Mouse (Mus musculus): Measurements from ENCODE around the gene Dab2ip.

Dab2ip gene

GRCm38 (mm10) chr2:35751781-35752505, 193.9 kb downstream of the Dab2ip start:
- DNase-seq (ENCODE audit: low spot score), result no peak

- no peak for DNase-seq (ENCODE audit: low spot score)
Observed at GRCm38 (mm10) chr2:35756467-35756866, 198.4 kb downstream of the Dab2ip start.

GRCm38 (mm10) chr2:35760352-35760751, 202.3 kb downstream of the Dab2ip start:
- no peak for DNase-seq (ENCODE audit: low spot score)

DNA sequence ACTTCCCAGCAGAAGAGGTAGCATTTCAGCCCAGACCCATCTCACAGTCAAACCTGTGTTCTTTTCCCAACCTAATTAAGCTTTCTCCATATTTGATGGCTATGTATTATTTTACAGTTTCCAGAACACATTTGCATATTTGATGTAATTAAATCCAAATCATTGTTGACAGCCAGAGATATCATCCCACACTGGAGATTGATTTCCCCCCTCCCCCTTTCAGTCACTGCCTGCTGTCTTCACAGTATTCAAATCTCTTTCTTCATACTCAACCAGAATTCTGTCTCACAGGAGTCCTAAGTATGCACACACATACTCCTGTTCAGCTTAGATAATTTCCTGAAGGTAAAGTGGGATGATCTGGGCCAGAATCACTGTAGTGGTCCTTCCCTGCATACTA, 202.8 kb downstream of the Dab2ip start:
- DNase-seq (ENCODE audit: low spot score), result no peak

GRCm38 (mm10) chr2:35761458-35761857, 203.4 kb downstream of the Dab2ip start:
- no peak for DNase-seq (ENCODE audit: low spot score)

DNA sequence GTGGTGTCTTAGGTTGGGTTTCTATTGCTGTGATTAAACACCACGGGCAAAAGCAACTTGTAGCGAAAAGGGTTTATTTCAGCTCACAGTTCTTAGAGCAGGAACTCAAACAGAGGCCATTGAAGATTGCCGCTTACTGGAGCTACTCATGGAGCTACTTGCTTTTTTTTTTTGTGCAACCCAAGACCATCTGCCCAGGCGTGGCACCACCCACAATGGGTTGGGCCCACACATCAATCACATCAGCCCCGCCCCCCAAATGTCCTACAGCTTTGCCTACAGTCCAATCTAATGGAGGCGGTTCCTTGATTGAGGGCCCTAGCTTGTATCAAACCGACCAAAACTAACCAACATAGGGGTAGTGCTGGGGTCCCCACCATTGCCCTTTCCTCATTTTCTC, 205.8 kb downstream of the Dab2ip start:
- no peak for DNase-seq (ENCODE audit: low spot score)

DNA sequence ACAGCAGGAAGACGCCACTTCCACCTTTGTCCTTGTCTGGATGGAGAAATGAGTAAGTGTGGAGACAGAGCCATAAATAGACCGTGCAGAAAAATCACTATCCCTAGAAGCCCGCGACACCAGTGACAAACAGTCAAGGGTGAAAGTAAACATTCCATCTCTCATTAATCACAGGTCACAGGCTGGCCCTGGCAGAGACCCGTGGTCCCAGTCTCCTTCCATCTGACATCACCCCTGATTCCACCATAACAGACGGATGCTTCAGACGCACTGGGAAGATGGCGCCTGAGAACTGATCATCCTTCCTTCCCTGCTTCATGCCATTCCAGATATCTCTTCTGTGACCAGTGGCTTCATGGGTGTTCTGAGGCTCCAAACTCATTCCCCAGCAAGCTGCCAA, 206.3 kb downstream of the Dab2ip start:
- no peak for DNase-seq (ENCODE audit: low spot score)

DNA sequence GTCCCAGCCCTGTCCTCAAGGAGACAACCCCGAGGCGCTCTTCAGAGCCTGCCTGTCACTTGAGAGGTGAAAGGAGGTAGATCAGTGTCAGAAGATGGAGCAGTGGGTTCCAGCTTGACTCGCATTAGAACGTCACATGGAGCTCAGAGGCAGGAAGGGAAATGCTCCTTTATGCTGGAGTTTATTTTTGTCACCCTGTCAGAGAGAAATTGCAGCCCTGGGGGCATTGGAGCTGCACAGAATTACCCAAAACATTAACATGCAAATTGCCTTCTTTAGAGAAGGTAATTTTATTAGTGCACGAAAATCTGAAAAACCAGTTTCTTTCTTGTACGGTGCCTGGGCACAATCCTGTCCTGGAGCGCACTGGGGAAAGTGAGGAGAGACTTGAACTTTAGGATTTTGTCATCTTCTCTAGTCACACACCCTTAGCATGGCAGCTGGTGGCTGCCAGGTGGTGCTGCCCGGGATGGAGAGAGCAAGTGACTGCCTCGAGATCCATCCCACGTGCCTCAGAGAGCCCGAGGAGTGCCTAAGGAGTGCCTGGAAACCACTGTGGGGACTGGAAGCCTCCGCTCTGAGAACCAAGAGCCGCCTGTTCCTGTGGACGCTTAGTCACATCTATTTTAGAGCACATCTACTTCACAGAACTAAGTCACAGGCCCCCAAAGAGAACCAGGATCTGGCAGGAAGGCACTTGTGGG, 209.9 kb downstream of the Dab2ip start:
- DNase-seq (ENCODE audit: low spot score), result no peak

DNA sequence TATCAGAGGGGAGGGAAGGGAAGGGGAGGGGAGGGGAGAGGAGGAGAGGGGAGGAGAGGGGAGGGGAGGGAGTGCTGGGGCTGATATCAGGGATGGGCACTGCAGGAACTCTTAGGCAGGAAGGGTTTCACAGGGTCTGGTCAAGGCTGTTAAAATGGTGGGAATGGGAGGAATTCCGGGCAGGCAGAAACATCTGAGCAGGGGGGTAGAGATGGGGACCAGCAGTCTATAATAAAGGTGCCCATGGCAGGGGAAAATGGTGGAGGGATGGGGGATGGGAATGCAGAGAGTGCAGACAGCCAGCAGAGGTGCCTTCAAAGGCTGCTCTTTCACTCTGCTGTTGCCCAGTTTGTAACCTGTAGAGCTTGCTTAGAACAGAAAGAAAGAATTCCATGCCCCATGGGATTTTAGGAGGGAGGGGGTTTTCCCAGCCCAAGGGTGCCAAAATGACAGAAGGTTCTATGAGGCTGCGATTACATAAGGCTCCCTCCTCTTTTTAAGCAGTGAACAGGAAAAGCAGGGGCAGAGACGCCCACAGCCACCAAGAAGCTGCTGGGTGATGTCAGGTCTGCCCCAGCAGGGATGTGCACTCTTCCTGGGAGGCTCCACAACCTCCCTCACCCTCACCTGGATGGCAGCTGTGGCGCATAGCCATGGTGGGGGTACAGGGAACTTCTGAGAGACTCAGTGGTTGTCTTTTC, 210.6 kb downstream of the Dab2ip start:
- no peak for DNase-seq (ENCODE audit: low spot score)

GRCm38 (mm10) chr2:35769398-35769797, 211.3 kb downstream of the Dab2ip start:
- no peak for DNase-seq (ENCODE audit: low spot score)

GRCm38 (mm10) chr2:35770541-35770940, 212.5 kb downstream of the Dab2ip start:
- no peak for DNase-seq (ENCODE audit: low spot score)

DNA sequence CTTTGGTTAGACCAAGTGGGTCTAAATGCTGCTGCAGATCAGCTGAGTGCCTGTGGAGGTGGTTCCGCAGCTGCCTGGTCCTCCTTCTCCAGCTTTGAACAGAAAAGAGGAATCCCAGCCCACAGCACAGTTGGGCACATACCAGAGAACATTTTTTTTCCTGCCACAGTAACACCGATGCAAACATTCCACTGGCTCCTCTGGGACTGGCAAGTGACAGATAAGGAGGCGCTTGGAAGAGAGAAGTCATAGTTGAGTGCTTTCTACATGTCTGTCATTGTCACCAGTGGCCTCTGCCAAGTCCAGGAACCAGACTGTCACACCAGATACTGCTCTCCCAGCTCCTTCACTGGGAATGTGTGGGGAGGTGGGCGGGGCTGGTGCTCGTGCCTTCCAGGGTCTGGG, 217.6 kb downstream of the Dab2ip start:
- no peak for DNase-seq (ENCODE audit: low spot score)

- DNase-seq (ENCODE audit: low spot score), result no peak
Observed at GRCm38 (mm10) chr2:35776935-35777334, 218.9 kb downstream of the Dab2ip start.

- no peak for DNase-seq (ENCODE audit: low spot score)
Observed at GRCm38 (mm10) chr2:35779266-35779665, 221.2 kb downstream of the Dab2ip start.

All from testis, postnatal 10 days (tissue).